Mouse (Mus musculus) midbrain, embryonic 12.5 days (tissue): ENCODE results near the gene Zbtb7b. TPM values are rescaled to one million over a fixed set of nuclear protein-coding genes. Genes with fewer than 3 reads are reported as not detected.

Experiments
- ATAC-seq: fragments of 200-750 bp; cut with Nextera tagmentation; 2 replicates; pipeline ENCODE4 v1.8.0; 2017; ENCODE audit warnings: low read depth, moderate TSS enrichment, moderate library complexity; ENCODE audit not compliant: low FRiP score
- H3K27ac ChIP-seq: fragments of 300-500 bp; sonication (generic); replicated peaks from 2 replicates; pipeline ENCODE4 v1.5.1; 2016; ENCODE audit warnings: mild to moderate bottlenecking
- H3K27me3 ChIP-seq: fragments of 300-500 bp; sonication (generic); 2 replicates; pipeline ENCODE4 v1.6.1; 2016; ENCODE audit warnings: mild to moderate bottlenecking
- H3K36me3 ChIP-seq: fragments of 300-500 bp; sonication (generic); 2 replicates; pipeline ENCODE4 v1.6.1; 2016
- H3K4me1 ChIP-seq: fragments of 300-500 bp; sonication (generic); 2 replicates; pipeline ENCODE4 v1.6.1; 2016
- H3K4me2 ChIP-seq: fragments of 300-500 bp; sonication (generic); replicated peaks from 2 replicates; pipeline ENCODE4 v1.6.1; 2016; ENCODE audit warnings: mild to moderate bottlenecking, moderate library complexity
- H3K4me3 ChIP-seq: fragments of 300-500 bp; sonication (generic); 2 replicates; pipeline ENCODE4 v1.5.1; 2016; ENCODE audit warnings: mild to moderate bottlenecking
- H3K9ac ChIP-seq: fragments of 300-500 bp; sonication (generic); replicated peaks from 2 replicates; pipeline ENCODE4 v1.6.1; 2016; ENCODE audit warnings: mild to moderate bottlenecking, moderate library complexity
- H3K9me3 ChIP-seq: fragments of 300-500 bp; sonication (generic); 2 replicates; pipeline ENCODE4 v1.6.1; 2016; ENCODE audit warnings: mild to moderate bottlenecking
- WGBS: fragments of 180-500 bp; shearing (Covaris S2); methylation state at CpG from one replicate; pipeline ENCODE4 v1.1.7; 2016; 5-methylcytosine and 5-hydroxymethylcytosine counted together
- polyA plus RNA-seq: library from polyadenylated mRNA; unstranded; fragments of >200 nt; fragmentation: Nextera tagmentation; extraction: Ambion mirVana; gene quantifications from 2 replicates; pipeline ENCODE4 v1.2.1, GENCODE M21; 2016

The Zbtb7b gene
- polyA plus RNA-seq, 1 experiment from 2014 or later = 0.63 TPM

DNA sequence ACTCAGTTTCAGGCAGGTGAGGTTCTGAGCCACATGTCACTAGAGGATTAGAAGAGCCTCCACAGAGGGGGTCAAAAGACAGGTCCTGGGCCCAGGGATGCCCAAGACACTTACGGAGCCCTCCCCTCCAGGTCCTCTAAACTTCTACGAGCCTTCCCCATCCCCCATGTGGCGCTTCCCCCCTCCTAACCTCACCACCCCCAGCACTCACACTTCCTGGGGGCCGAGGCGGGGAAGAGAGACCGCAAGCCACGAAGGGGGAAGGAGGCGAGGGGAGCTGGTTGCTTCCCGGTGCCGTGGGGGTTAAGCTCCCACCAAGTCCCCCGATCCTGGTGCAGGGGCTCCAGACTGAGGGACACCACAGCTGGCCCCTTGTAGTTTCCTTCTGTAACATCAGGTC lies 9.1 kb downstream of the Zbtb7b start:
- H3K4me1 ChIP-seq = peaks cover 17% of the 10 kb centered on the region
- H3K4me2 ChIP-seq = no peak overlapping the region
- no peaks in the 10 kb centered on the region for H3K36me3 ChIP-seq
- no peaks in the 10 kb centered on the region for H3K9me3 ChIP-seq
- WGBS = 36% methylated on average over 11 of the region's 11 CpGs
- peaks cover 14% of the 10 kb centered on the region for H3K27me3 ChIP-seq
- H3K9ac ChIP-seq = no peak overlapping the region
- H3K4me3 ChIP-seq = no peak overlapping the region
- no peak overlapping the region for H3K27ac ChIP-seq
- ATAC-seq = no peak

DNA sequence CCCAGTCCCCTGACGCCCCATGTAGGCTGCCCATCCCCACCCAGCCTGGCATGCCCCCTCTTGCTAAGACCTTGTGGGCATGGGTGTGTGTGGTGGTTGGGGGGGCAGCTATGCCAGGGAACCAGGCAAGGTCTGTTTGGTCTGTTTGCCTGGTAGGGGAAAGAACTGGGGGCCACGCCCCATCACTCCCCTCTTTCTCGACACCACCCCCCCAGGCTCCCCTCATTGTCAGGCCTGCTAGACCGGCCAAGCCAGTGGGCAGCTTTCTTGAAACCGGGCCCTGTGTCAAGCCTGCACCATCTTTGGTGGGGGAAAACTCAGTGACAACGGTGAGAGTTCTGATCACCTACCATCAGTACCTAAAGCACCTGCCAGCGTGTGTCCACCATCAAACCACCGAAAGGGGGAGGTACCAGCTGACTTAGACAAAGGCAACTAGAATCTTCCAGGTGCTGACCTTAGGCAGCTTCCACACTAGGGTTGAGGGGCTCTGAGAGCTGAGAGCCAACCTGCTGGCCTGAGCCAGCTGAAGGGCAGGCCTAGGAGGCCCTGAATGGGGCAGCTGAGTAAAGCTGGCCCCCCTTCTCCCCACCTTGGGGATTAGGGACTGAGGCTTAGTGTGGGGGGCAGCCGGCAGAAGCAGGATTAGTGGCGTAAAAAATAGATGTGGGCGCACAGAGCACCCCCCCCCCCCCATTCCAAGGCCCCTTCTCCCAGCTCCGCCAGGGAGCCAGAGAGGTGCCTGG lies 10.1 kb downstream of the Zbtb7b start:
- no peak overlapping the region for H3K4me2 ChIP-seq
- peaks cover 12% of the 10 kb centered on the region; the same call in 1 of the 2 replicates for H3K4me1 ChIP-seq
- no peaks in the 10 kb centered on the region for H3K36me3 ChIP-seq
- 47% methylated on average over 12 of the region's 12 CpGs for WGBS
- no peak overlapping the region for H3K9ac ChIP-seq
- no peak overlapping the region; the same call in 1 of the 2 replicates for H3K27ac ChIP-seq
- H3K4me3 ChIP-seq = no peak overlapping the region
- no peaks in the 10 kb centered on the region for H3K9me3 ChIP-seq
- 0 out of 2 replicates have a peak, but pooled peaks have one; percentile 39 for ATAC-seq
- H3K27me3 ChIP-seq = peaks cover 11% of the 10 kb centered on the region

DNA sequence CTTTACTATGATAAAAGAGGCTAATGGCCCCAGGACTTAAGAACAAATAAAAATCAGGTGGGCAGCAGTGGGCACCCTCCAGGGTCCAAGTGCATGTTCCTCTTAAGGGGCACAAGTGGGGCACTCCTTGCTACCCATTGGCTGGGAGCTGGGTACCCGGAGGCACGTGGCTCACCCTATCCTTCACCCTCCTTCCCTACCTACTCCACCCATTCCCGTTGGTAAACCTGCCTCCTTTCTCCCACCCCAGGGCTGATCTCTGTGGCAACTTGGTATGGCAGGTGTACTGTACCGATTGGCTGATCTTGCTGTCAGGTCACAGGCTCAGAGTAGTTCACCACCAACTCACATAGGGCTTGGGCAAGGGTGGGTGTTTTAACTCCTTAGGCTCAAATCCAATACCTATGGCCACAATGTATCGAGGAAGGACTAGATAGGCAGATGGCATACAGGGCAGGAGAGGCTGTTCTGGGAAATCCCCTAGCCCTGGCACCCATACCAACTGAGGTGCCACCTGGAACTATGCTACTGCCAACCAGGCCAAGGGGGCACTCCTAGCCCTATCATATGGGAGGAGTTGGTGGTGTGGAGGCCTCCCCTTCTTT lies 10.8 kb downstream of the Zbtb7b start:
- no peaks in the 10 kb centered on the region for H3K9me3 ChIP-seq
- WGBS = 91% methylated on average over 5 of the region's 5 CpGs
- no peak overlapping the region for H3K27ac ChIP-seq
- peaks cover 16% of the 10 kb centered on the region for H3K4me1 ChIP-seq
- no peaks in the 10 kb centered on the region for H3K36me3 ChIP-seq
- ATAC-seq = no peak
- H3K27me3 ChIP-seq = peaks cover 11% of the 10 kb centered on the region
- no peak overlapping the region for H3K9ac ChIP-seq
- H3K4me2 ChIP-seq = no peak overlapping the region
- no peak overlapping the region for H3K4me3 ChIP-seq

DNA sequence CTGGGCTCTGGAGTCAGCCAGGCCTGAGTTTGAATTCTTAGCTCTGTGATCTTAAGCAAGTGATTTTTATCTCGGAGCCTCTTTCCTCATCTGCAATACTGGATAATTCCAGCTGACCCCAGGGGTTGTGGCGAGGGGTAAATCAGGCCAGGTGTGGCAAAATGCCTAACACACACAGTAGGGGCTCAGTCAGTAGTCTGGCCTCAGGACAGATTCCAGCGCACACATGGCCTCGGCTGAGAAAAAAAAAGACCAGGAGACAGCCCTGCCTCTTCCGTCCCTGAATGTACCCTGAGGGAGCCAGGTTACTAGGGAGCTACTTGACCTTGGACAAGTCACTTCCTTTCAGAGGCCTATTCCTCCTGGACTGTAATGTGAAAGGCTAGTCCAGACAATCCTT lies 11.6 kb downstream of the Zbtb7b start:
- Histone ChIP-seq H3K9ac (no peak overlapping the region), H3K4me3 (no peak overlapping the region), H3K36me3 (no peaks in the 10 kb centered on the region), H3K27ac (no peak overlapping the region), H3K4me2 (no peak overlapping the region), H3K9me3 (no peaks in the 10 kb centered on the region), H3K27me3 (peaks cover 8% of the 10 kb centered on the region), H3K4me1 (peaks cover 24% of the 10 kb centered on the region)
- ATAC-seq = no peak
- WGBS = 84% methylated on average over 5 of the region's 5 CpGs

DNA sequence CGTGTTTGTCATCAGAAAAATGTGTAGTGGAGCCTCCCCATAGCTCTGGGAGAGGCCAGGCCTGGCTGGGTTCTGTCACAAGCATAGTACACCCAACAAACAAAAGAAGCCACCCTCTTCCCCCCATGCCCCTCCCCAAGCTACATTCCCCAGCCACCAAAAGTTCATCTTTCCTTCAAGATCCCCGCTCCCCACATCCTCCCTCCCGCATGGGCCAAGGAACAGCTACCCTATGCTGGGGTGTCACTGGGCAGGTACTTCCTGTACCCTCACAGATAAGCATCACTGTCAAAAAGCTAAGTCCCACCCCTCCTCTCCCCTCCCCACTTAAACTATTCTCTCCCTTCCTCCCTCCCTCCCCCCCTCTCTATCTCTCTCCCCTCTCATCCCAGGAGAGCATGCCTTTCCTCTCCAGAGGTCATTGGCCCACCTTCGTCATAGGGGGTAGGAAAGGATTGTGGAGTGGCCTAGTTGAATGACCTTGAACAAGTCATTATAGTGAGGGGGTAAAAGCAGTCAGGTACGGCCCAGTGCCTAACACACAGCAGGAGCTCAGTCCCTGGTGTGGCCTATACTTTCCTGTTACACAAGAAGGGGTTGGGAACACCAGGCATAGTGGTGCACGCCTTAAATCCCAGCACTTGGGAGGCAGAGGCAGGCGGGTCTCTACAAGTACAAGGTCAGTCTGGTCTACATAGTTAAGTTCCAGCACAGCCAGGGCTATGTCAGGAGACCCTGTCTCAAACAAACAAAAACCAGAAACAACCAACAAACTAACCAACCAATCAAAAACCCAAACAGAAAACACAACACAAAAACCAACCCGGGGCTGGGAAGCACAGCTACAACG lies 12.3 kb downstream of the Zbtb7b start:
- Histone ChIP-seq H3K27ac (no peak overlapping the region), H3K9me3 (no peaks in the 10 kb centered on the region), H3K4me3 (no peak overlapping the region), H3K4me2 (no peak overlapping the region), H3K27me3 (peaks cover 3% of the 10 kb centered on the region), H3K9ac (no peak overlapping the region), H3K36me3 (no peaks in the 10 kb centered on the region), H3K4me1 (peaks cover 27% of the 10 kb centered on the region)
- no peak for ATAC-seq
- WGBS = 88% methylated on average over 9 of the region's 9 CpGs

DNA sequence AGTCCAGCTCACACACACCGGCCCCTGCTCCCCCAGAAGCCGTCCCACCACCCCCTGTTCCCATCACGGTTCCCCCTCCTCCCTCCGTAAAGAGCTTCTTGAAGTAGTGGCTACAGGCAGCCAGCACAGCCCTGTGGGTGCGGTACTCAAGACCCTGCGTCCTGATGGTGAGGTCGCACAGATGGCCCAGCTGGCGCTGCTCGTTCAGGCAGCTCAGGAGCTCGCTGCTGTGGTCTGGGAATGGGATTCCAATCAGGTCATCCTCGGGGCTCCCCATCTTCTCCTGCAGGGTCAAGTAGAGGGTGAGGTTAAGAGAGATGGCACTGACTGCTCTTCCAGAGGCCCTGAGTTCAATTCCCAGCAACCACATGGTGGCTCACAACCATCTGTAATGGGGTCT lies 13.3 kb downstream of the Zbtb7b start:
- Histone ChIP-seq H3K27ac (no peak overlapping the region), H3K9ac (no peak overlapping the region), H3K36me3 (no peaks in the 10 kb centered on the region), H3K4me1 (peaks cover 24% of the 10 kb centered on the region), H3K4me2 (no peak overlapping the region), H3K4me3 (no peak overlapping the region), H3K27me3 (peaks cover 2% of the 10 kb centered on the region; the same call in 1 of the 2 replicates), H3K9me3 (no peaks in the 10 kb centered on the region)
- no peak for ATAC-seq
- 81% methylated on average over 11 of the region's 11 CpGs for WGBS

DNA sequence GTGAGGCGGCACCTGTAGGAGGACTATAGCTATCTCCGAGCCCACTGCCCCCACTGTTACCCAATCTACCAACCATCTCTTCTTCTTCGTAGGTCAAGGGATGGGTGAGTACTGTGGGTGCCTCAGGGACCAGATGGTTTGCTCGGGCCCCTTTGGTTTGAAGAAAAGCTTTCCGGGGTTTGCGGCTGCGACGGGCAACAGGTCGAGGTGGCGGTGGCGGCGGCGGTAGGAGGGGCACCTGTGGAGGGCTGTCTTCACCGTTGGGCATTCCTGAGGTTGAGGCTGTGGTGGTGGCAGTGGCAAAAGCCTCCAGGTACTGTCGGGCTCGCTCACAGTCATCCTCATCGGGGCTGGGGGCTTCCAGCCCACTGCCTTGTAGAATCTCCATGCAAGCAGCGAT lies 13.9 kb downstream of the Zbtb7b start:
- Histone ChIP-seq H3K9ac (no peak overlapping the region), H3K9me3 (no peaks in the 10 kb centered on the region), H3K4me3 (no peak overlapping the region), H3K4me2 (no peak overlapping the region), H3K36me3 (no peaks in the 10 kb centered on the region), H3K27me3 (peaks cover 2% of the 10 kb centered on the region; the same call in 1 of the 2 replicates), H3K27ac (no peak overlapping the region), H3K4me1 (peaks cover 24% of the 10 kb centered on the region)
- ATAC-seq = no peak
- WGBS = 96% methylated on average over 18 of the region's 18 CpGs

DNA sequence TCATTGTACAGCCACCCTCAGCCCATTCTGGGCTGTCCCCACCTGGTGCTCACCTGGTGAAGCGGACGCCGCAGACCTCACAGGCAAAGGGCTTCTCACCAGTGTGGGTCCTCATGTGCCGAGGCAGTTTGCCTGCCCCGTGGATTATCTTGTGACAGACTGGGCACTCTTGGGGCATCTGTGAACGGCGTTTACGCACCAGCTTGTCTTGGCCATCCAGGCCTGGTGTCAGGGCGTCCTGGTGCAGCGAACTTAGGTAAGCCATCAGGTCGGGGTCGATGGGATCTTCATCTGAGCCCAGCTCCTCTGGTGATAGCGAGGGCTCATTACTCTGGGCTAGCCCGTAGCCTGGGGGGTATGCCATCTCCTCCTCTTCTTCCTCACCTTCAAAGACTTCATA lies 14.3 kb downstream of the Zbtb7b start:
- Histone ChIP-seq H3K9me3 (no peaks in the 10 kb centered on the region), H3K4me3 (no peak overlapping the region), H3K36me3 (no peaks in the 10 kb centered on the region), H3K27me3 (peaks cover 2% of the 10 kb centered on the region; the same call in 1 of the 2 replicates), H3K4me2 (no peak overlapping the region), H3K9ac (no peak overlapping the region), H3K27ac (no peak overlapping the region), H3K4me1 (peaks cover 24% of the 10 kb centered on the region)
- 94% methylated on average over 14 of the region's 14 CpGs for WGBS
- no peak for ATAC-seq

DNA sequence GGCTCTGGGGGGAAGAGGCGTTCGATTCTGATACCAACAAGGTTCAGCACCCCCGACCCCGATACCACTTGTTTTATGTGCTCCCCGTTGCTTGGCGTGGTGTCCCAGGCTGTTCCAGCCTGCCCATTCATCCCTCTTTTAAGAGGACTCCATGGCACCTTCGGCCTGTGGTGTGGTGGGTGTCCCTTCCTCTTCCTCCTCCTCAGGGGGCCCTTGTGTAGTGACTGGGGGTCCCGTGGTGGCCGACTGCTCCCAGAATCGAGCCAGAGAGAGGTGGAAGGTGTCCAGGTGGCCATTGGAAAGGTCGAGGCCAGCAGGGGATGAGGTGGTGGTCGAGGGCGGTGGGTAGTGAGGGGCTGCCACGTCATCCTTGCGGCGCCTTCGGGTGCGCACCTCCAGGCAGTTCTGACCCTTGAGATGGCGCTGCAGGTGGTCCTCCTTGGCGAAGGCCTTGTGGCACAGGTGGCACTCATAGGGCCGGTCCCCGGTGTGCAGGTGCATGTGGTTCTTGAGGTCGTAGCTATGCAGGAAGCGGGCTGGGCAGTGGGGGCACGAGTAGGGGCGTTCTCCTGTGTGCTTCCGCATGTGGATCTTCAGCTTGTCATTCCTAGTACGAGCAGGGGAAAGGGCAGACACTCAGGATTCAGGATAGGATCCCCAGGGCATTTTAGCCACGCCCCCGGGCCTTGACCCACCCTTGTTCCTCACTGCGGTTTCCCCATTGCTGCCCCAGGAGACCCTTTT lies 15.0 kb downstream of the Zbtb7b start:
- Histone ChIP-seq H3K9ac (no peak overlapping the region), H3K4me3 (no peak overlapping the region), H3K36me3 (no peaks in the 10 kb centered on the region), H3K9me3 (no peaks in the 10 kb centered on the region), H3K27ac (no peak overlapping the region), H3K27me3 (peaks cover 2% of the 10 kb centered on the region; the same call in 1 of the 2 replicates), H3K4me2 (no peak overlapping the region), H3K4me1 (peaks cover 17% of the 10 kb centered on the region)
- 90% methylated on average over 31 of the region's 31 CpGs for WGBS
- ATAC-seq = no peak

DNA sequence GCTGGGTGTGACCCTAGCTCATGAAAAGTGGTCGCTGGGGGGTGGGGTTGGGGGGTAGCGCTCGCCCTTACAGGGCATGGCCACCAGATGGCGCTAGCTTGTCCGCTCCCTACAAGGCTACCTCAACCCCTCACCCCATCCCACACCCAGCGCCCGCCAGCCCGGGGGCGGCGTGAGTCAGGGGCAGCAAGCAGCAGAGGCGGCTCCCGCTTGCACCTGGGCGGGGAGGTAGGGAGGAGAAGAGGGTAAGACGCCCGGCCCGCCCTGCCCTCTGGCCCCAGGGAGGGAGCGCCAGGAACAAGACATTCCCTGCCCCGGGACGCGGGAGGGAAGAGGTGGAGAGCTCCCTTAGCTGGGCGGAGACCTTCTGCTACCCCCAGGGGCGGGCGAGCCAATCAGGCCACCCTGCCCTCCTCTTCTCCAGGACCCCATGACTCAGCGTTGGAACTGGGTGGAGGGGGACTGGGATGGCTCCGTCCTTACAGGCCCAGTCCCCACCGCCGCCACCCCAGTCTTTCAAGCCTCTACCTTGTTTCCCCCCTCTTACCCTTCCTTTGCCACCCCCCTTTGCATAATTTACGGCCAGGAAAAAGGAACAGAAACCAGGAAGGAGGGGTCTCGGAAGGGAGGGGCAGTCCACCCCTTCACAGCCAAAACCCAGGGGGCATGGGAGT lies 16.0 kb downstream of the Zbtb7b start:
- no peaks in the 10 kb centered on the region for H3K9me3 ChIP-seq
- H3K4me2 ChIP-seq = peak overlapping the region; percentile 89
- H3K4me1 ChIP-seq = peaks cover 15% of the 10 kb centered on the region
- H3K36me3 ChIP-seq = no peaks in the 10 kb centered on the region
- ATAC-seq = peak; percentile 87
- 0 out of 2 replicates have a peak, but pooled peaks cover 2% of the 10 kb centered on the region for H3K27me3 ChIP-seq
- peak overlapping the region; percentile 59 for H3K4me3 ChIP-seq
- 1% methylated on average over 29 of the region's 29 CpGs for WGBS
- peak overlapping the region; percentile 67 for H3K27ac ChIP-seq
- peak overlapping the region; percentile 80 for H3K9ac ChIP-seq

DNA sequence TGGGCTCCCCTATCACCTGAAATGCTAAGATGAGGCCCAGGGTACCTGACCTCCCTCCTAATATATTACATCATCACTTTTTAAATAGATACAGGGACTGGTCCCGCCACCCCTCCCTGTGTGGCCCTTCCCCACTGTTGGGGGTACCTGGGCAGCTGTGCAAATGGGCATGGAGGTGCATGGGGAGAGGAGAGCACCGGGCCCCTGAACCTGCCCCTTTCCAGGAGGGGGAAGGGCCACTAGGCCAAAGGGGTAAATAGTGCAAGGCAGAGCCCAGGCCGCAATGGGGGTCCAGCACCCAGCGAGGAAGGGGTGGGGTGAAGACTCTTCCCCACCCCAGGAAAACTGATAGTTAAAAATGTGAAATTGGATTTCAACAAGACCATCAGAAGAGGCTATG lies 16.7 kb downstream of the Zbtb7b start:
- no peak; the same call in 1 of the 2 replicates for ATAC-seq
- no peaks in the 10 kb centered on the region for H3K36me3 ChIP-seq
- WGBS = 65% methylated on average over 4 of the region's 4 CpGs
- 0 out of 2 replicates have a peak, but pooled peaks cover 2% of the 10 kb centered on the region for H3K27me3 ChIP-seq
- peak overlapping the region; percentile 59; the same call in 1 of the 2 replicates for H3K4me3 ChIP-seq
- H3K4me2 ChIP-seq = peak overlapping the region; percentile 89; the same call in 1 of the 2 replicates
- no peaks in the 10 kb centered on the region for H3K9me3 ChIP-seq
- no peak overlapping the region for H3K27ac ChIP-seq
- no peak overlapping the region for H3K9ac ChIP-seq
- peaks cover 15% of the 10 kb centered on the region for H3K4me1 ChIP-seq
